Mouse (Mus musculus): ENCODE results near the gene Ppp2r3a. TPM values are rescaled to one million over a fixed set of nuclear protein-coding genes. Genes with fewer than 3 reads are reported as not detected.

Gene Ppp2r3a
- total and polyA plus RNA-seq, 2 experiments = 2.3 to 14.3 TPM

DNA sequence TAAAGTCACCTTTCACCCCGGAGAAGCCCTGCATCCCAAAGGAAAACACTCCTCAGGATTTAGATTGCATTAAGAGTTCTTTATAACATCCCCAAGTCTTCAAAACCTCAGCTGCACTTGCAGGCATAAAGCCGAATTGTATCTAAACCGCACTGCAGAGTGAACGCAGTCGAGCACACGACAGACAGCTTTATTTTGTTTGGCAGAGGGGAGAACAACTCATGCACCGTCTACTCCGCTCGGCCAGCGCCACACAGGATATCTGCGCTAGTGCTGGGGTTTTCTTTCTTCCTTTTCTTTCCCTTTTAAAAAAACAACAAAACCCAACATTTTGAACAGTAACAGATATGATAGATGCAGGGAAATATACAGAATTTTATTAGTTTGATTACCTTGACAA, 146.7 kb downstream of the Ppp2r3a start:
- 91% methylated on average over 11 of the region's 11 CpGs for WGBS
- no peak for DNase-seq (ENCODE audit: extremely low read depth, low read depth, low spot score)
- TF ChIP-seq POLR2A (IDR thresholded peaks at IDR 0.05; ENCODE audit: extremely low read depth, insufficient read depth, low read length) = no peak
- TF ChIP-seq CTCF (IDR thresholded peaks at IDR 0.05; ENCODE audit: low read depth, low read length) = no peak

DNA sequence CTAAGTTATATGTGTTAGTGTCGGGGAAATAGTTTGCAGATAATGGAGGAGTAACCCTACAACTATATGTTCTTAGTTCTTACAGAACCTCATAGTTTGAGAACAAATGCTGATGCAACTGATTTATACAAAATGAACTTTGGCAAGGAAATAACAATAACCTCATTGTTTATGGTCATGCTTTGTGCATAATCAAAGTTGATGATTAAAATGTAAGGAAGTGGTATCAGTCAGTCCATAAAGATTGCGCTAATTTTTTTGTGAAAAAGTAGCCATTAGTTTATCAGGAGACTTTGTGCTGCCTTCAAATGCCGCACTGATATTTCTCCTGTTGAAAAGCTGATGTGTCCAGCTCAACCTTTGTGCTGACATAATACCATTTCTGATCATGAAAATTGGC, 149.3 kb downstream of the Ppp2r3a start:
- Histone ChIP-seq H3K79me2 (ENCODE audit: control insufficient read depth, insufficient read depth, low read length) (peaks cover 30% of the 10 kb centered on the region), H3K9ac (ENCODE audit: low read depth, low read length) (no peak overlapping the region), H3K4me1 (ENCODE audit: control insufficient read depth, insufficient read depth, low read length) (peaks cover 5% of the 10 kb centered on the region), H3K27me3 (ENCODE audit: control insufficient read depth, insufficient read depth, low read length) (no peaks in the 10 kb centered on the region), H3K4me3 (ENCODE audit: insufficient read depth, low read depth, low read length) (no peak overlapping the region), H3K36me3 (ENCODE audit: control insufficient read depth, insufficient read depth, low read length) (peaks cover 25% of the 10 kb centered on the region), H3K27ac (replicated peaks; ENCODE audit: insufficient read depth, low read depth, low read length) (no peak overlapping the region)
- TF ChIP-seq CTCF (IDR thresholded peaks at IDR 0.05; ENCODE audit: low read depth, low read length) (no peak), POLR2A (IDR thresholded peaks at IDR 0.05; ENCODE audit: extremely low read depth, insufficient read depth, low read length) (no peak)
- 83% methylated on average over 3 of the region's 3 CpGs for WGBS
- no peak for DNase-seq (ENCODE audit: extremely low read depth, low read depth, low spot score)

More for the DNA sequence above, 146.7 kb downstream of the Ppp2r3a start:
- Histone ChIP-seq H3K9ac (ENCODE audit: low read depth, low read length) (no peak overlapping the region), H3K36me3 (ENCODE audit: control insufficient read depth, insufficient read depth, low read length) (peaks cover 28% of the 10 kb centered on the region), H3K4me1 (ENCODE audit: control insufficient read depth, insufficient read depth, low read length) (peaks cover 2% of the 10 kb centered on the region; the same call in 1 of the 2 replicates), H3K27me3 (ENCODE audit: control insufficient read depth, insufficient read depth, low read length) (no peaks in the 10 kb centered on the region), H3K79me2 (ENCODE audit: control insufficient read depth, insufficient read depth, low read length) (peaks cover 19% of the 10 kb centered on the region; the same call in 1 of the 2 replicates), H3K27ac (replicated peaks; ENCODE audit: insufficient read depth, low read depth, low read length) (no peak overlapping the region), H3K4me3 (ENCODE audit: insufficient read depth, low read depth, low read length) (no peak overlapping the region)

DNA sequence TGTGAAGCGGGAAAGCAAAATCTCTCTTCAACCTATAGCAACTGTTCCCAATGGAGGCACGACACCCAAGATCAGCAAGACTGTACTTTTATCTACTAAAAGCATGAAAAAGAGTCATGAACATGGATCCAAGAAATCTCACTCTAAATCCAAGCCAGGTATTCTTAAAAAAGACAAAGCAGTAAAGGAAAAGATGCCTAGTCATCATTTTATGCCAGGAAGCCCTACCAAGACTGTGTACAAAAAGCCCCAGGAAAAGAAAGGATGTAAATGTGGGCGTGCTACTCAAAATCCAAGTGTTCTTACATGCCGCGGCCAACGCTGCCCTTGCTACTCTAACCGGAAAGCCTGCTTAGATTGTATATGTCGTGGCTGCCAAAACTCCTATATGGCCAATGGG, 150.0 kb downstream of the Ppp2r3a start:
- TF ChIP-seq CTCF (IDR thresholded peaks at IDR 0.05; ENCODE audit: low read depth, low read length) = no peak
- no peak for TF ChIP-seq POLR2A (IDR thresholded peaks at IDR 0.05; ENCODE audit: extremely low read depth, insufficient read depth, low read length)
- Histone ChIP-seq H3K9ac (ENCODE audit: low read depth, low read length) (no peak overlapping the region), H3K27me3 (ENCODE audit: control insufficient read depth, insufficient read depth, low read length) (no peaks in the 10 kb centered on the region), H3K36me3 (ENCODE audit: control insufficient read depth, insufficient read depth, low read length) (peaks cover 24% of the 10 kb centered on the region), H3K4me1 (ENCODE audit: control insufficient read depth, insufficient read depth, low read length) (peaks cover 5% of the 10 kb centered on the region), H3K79me2 (ENCODE audit: control insufficient read depth, insufficient read depth, low read length) (peaks cover 31% of the 10 kb centered on the region), H3K27ac (replicated peaks; ENCODE audit: insufficient read depth, low read depth, low read length) (no peak overlapping the region), H3K4me3 (ENCODE audit: insufficient read depth, low read depth, low read length) (no peak overlapping the region)
- no peak for DNase-seq (ENCODE audit: extremely low read depth, low read depth, low spot score)
- WGBS = 96% methylated on average over 8 of the region's 8 CpGs

DNA sequence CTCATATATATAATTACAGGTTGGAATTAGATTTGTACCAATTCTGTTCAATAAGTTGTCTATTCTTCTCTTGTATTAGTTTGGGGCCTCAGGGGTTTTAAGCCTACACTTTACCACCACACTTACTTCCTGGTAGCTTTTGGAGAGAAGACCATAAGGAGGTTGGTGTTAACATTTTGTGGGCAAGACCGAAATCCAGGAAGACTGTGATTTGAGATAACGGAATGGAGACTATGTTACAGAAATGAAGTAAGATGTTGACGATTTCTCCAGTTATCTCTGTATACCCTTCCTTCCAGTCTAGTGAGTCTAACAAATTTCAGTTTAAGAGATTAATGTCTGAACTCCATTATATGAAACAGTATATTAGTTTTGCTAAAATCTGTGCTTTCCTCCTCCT, 151.4 kb downstream of the Ppp2r3a start:
- TF ChIP-seq POLR2A (IDR thresholded peaks at IDR 0.05; ENCODE audit: extremely low read depth, insufficient read depth, low read length) (no peak), CTCF (IDR thresholded peaks at IDR 0.05; ENCODE audit: low read depth, low read length) (no peak)
- no peak overlapping the region for H3K9ac ChIP-seq (ENCODE audit: low read depth, low read length)
- WGBS = 71% methylated on average over 3 of the region's 3 CpGs
- peaks cover 5% of the 10 kb centered on the region for H3K4me1 ChIP-seq (ENCODE audit: control insufficient read depth, insufficient read depth, low read length)
- no peak overlapping the region for H3K4me3 ChIP-seq (ENCODE audit: insufficient read depth, low read depth, low read length)
- H3K79me2 ChIP-seq (ENCODE audit: control insufficient read depth, insufficient read depth, low read length) = peaks cover 40% of the 10 kb centered on the region
- DNase-seq (ENCODE audit: extremely low read depth, low read depth, low spot score) = no peak
- H3K27me3 ChIP-seq (ENCODE audit: control insufficient read depth, insufficient read depth, low read length) = no peaks in the 10 kb centered on the region
- peaks cover 24% of the 10 kb centered on the region for H3K36me3 ChIP-seq (ENCODE audit: control insufficient read depth, insufficient read depth, low read length)
- no peak overlapping the region for H3K27ac ChIP-seq (replicated peaks; ENCODE audit: insufficient read depth, low read depth, low read length)

DNA sequence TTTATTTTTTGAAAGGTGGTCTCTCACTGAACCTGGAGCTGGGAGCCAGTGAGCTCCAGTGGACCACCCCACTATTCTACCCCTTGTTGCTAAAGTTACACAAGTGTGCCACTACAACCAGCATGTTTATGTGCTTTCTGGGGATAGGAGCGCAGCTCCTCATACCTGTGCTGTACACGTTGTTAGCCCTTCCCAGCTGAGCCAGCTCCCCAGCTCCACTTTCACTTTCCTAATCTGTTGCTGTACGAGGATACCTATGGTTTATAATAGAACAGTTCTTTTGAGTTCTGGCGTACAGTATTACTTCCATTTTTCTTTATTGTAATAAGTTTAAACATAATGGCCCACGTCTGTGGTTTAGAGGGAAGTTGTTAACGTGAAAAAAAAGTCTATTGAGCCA, 152.2 kb downstream of the Ppp2r3a start:
- TF ChIP-seq CTCF (IDR thresholded peaks at IDR 0.05; ENCODE audit: low read depth, low read length) = no peak
- no peak for TF ChIP-seq POLR2A (IDR thresholded peaks at IDR 0.05; ENCODE audit: extremely low read depth, insufficient read depth, low read length)
- Histone ChIP-seq H3K4me1 (ENCODE audit: control insufficient read depth, insufficient read depth, low read length) (peaks cover 5% of the 10 kb centered on the region), H3K27me3 (ENCODE audit: control insufficient read depth, insufficient read depth, low read length) (no peaks in the 10 kb centered on the region), H3K4me3 (ENCODE audit: insufficient read depth, low read depth, low read length) (no peak overlapping the region), H3K9ac (ENCODE audit: low read depth, low read length) (no peak overlapping the region), H3K36me3 (ENCODE audit: control insufficient read depth, insufficient read depth, low read length) (peaks cover 20% of the 10 kb centered on the region), H3K79me2 (ENCODE audit: control insufficient read depth, insufficient read depth, low read length) (peaks cover 41% of the 10 kb centered on the region), H3K27ac (replicated peaks; ENCODE audit: insufficient read depth, low read depth, low read length) (no peak overlapping the region)
- WGBS = 48% methylated on average over 6 of the region's 6 CpGs
- DNase-seq (ENCODE audit: extremely low read depth, low read depth, low spot score) = no peak

DNA sequence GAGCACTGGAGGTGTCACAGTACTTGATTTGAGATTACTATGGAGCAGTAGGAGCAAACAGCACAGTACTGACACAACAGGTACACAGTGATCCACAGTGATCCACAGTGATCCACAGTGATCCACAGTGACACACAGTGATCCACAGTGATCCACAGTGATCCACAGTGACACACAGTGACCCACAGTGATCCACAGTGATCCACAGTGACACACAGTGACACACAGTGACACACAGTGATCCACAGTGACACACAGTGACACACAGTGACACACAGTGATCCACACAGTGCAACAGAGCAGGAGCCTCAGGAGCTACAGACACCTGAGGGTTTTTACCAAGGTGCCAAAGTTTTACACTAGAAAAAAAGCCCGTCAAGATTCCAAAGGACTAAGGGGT, 154.1 kb downstream of the Ppp2r3a start:
- H3K79me2 ChIP-seq (ENCODE audit: control insufficient read depth, insufficient read depth, low read length) = peaks cover 43% of the 10 kb centered on the region
- no peak overlapping the region for H3K4me3 ChIP-seq (ENCODE audit: insufficient read depth, low read depth, low read length)
- H3K27me3 ChIP-seq (ENCODE audit: control insufficient read depth, insufficient read depth, low read length) = no peaks in the 10 kb centered on the region
- TF ChIP-seq CTCF (IDR thresholded peaks at IDR 0.05; ENCODE audit: low read depth, low read length) = no peak
- TF ChIP-seq POLR2A (IDR thresholded peaks at IDR 0.05; ENCODE audit: extremely low read depth, insufficient read depth, low read length) = no peak
- H3K9ac ChIP-seq (ENCODE audit: low read depth, low read length) = no peak overlapping the region
- no peak overlapping the region for H3K27ac ChIP-seq (replicated peaks; ENCODE audit: insufficient read depth, low read depth, low read length)
- WGBS = 74% methylated on average over 1 of the region's 1 CpGs
- peaks cover 7% of the 10 kb centered on the region for H3K4me1 ChIP-seq (ENCODE audit: control insufficient read depth, insufficient read depth, low read length)
- DNase-seq (ENCODE audit: extremely low read depth, low read depth, low spot score) = no peak
- peaks cover 20% of the 10 kb centered on the region for H3K36me3 ChIP-seq (ENCODE audit: control insufficient read depth, insufficient read depth, low read length)

All from liver, adult 2 months (tissue).